Mouse (Mus musculus) WW6 (cell line): ENCODE data around the gene Tax1bp1.

ENCODE experiments used
- DNase-seq: peaks from one replicate; pipeline ENCODE4 v3.0.0-alpha.2; 2013; ENCODE audit warnings: low read depth, low spot score

Gene Tax1bp1

DNA sequence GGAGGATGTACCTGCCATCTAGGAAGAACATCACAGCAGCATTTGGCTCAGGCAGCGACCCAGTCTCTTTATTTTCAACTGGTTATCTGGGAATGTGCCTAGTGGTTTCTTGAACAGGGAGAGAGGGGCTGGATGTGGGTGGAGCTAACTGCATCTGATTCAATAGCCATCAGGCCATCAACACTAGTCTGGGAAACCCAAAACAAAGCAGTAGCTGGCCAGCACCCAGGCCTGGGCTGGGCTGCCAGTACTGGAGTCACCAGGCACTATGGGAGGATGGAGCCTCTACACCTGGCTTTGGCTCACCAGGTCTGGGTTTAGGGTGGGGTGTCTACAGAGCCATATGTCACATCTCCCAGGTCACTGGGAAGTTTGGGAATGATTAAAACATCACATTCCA is 83.2 kb downstream of the Tax1bp1 start:
- no peak for DNase-seq

DNA sequence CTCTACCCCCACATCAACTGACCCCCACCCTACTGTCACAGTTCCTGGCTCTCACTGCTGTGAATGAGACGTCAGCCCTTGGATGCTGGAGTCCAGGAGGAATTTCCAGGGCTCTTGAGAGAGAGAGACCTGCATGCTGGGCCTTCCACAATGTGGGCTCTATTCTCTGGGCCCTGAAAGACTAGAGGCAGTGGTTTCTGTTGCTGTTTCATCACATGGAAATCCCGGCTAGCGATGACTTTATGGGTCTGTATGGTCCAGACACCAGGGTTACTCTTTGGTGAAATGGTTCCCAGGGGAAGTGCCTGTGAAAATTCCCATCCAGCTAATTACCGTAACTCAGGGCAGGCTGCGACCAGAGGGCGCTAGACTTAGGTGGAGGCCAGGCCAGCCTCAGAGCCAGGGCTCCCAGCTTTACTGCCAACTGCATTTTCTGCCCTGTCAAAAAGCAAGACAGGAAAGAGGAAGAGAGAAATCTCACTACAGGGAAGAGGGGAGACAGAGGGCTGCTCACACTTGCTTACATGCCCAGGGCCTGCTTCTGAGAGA is 83.8 kb downstream of the Tax1bp1 start:
- DNase-seq = no peak

- DNase-seq = no peak
Measured at GRCm38 (mm10) chr6:52802181-52802580, 88.7 kb downstream of the Tax1bp1 start.

DNA sequence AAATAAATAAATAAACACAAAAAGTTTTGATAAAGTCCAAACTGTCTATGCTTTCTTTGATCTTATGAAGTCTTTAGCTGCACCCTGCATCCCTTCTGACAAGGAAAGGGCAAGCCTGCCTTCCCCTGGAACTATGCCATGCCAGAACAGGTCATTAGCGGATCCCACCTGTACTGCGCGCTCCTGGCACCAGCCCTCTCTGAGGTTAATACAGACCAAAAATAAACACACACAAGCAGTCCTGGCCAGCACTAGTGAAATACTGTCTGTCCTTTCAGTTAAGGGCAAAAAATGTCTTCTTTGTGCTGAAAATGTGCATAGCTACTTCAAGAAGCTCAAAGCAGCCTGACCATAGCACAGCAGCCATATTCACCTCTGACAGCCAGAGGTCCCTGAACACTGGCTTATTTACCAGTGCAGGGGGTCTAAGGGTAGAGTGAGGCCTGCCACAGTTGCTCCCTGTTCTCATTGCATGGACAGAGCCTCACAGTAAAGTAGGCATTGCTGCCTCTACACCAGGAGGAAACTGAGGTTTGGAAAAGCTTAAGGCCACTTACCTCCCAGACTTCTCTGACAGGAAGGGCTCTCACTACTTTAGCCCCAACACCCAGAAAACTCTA is 91.8 kb downstream of the Tax1bp1 start:
- no peak for DNase-seq
